Mouse (Mus musculus): ENCODE measurements around the gene Olfr67.
"Not testable (repeated sequence)": the region's sequence is repeated elsewhere in the genome, so short reads cannot be mapped to it uniquely, and the experiment has no call there.

Gene Olfr67

GRCm38 (mm10) chr7:103791721-103792120 lies at the start of gene Olfr67:
TSS of gene Olfr67 (minus strand) at chr7:103791821.
- no peak for DNase-seq (ENCODE audit: low spot score in 2 of 2)

- DNase-seq (ENCODE audit: low spot score in 2 of 2): no peak
Measured at GRCm38 (mm10) chr7:103840268-103840667, 48.6 kb upstream of the Olfr67 start, which contains the start of gene Hbb-bh2. TSS of gene Hbb-bh2 (minus strand) at chr7:103840520.

GRCm38 (mm10) chr7:103827808-103828207 lies 36.2 kb upstream of the Olfr67 start, which contains the start of gene Hbb-bs:
TSS of gene Hbb-bs (minus strand) at chr7:103828096.
- DNase-seq (ENCODE audit: low spot score in 2 of 2): no peak

- not testable (repeated sequence) for DNase-seq (ENCODE audit: low spot score in 2 of 2)
Measured at GRCm38 (mm10) chr7:103827139-103827538, 35.5 kb upstream of the Olfr67 start.

GRCm38 (mm10) chr7:103826255-103826887 lies 34.8 kb upstream of the Olfr67 start:
- DNase-seq (ENCODE audit: low spot score in 2 of 2): no peak

- DNase-seq (ENCODE audit: low spot score in 2 of 2): no peak
Measured at GRCm38 (mm10) chr7:103825536-103826254, 34.1 kb upstream of the Olfr67 start.

GRCm38 (mm10) chr7:103824597-103824996 lies 33.0 kb upstream of the Olfr67 start:
- DNase-seq (ENCODE audit: low spot score in 2 of 2): no peak

- DNase-seq (ENCODE audit: low spot score in 2 of 2): not testable (repeated sequence)
Measured at GRCm38 (mm10) chr7:103815085-103815484, 23.5 kb upstream of the Olfr67 start.

GRCm38 (mm10) chr7:103813766-103814165 lies 22.1 kb upstream of the Olfr67 start, which contains the start of gene Hbb-bt:
TSS of gene Hbb-bt (minus strand) at chr7:103813996.
- DNase-seq (ENCODE audit: low spot score in 2 of 2): no peak

GRCm38 (mm10) chr7:103813152-103813551 lies 21.5 kb upstream of the Olfr67 start:
- not testable (repeated sequence) for DNase-seq (ENCODE audit: low spot score in 2 of 2)

GRCm38 (mm10) chr7:103812174-103812573 lies 20.6 kb upstream of the Olfr67 start:
- no peak for DNase-seq (ENCODE audit: low spot score in 2 of 2)

- DNase-seq (ENCODE audit: low spot score in 2 of 2): no peak
Measured at GRCm38 (mm10) chr7:103811223-103811845, 19.7 kb upstream of the Olfr67 start.

GRCm38 (mm10) chr7:103810746-103811145 lies 19.1 kb upstream of the Olfr67 start:
- DNase-seq (ENCODE audit: low spot score in 2 of 2): no peak

GRCm38 (mm10) chr7:103810296-103810695 lies 18.7 kb upstream of the Olfr67 start:
- DNase-seq (ENCODE audit: low spot score in 2 of 2): no peak

- no peak for DNase-seq (ENCODE audit: low spot score in 2 of 2)
Measured at GRCm38 (mm10) chr7:103809801-103810155, 18.2 kb upstream of the Olfr67 start.

- no peak for DNase-seq (ENCODE audit: low spot score in 2 of 2)
Measured at GRCm38 (mm10) chr7:103808971-103809800, 17.6 kb upstream of the Olfr67 start.

- not testable (repeated sequence) for DNase-seq (ENCODE audit: low spot score in 2 of 2)
Measured at GRCm38 (mm10) chr7:103808120-103808519, 16.5 kb upstream of the Olfr67 start.

GRCm38 (mm10) chr7:103806856-103807255 lies 15.2 kb upstream of the Olfr67 start:
- no peak for DNase-seq (ENCODE audit: low spot score in 2 of 2)

GRCm38 (mm10) chr7:103792669-103793388 lies 1.2 kb upstream of the Olfr67 start:
- no peak for DNase-seq (ENCODE audit: low spot score in 2 of 2)

- no peak for DNase-seq (ENCODE audit: low spot score in 2 of 2)
Measured at GRCm38 (mm10) chr7:103779598-103779997, 12.0 kb downstream of the Olfr67 start, which contains the start of gene Olfr68. TSS of gene Olfr68 (minus strand) at chr7:103779698.

- not testable (repeated sequence) for DNase-seq (ENCODE audit: low spot score in 2 of 2)
Measured at GRCm38 (mm10) chr7:103777652-103778051, 14.0 kb downstream of the Olfr67 start.
